In genomic region chr5:137535318-137535717, GRCm38 (mm10) we compare ENCODE assay signal across 1 mouse cellular context.
A peak's percentile ranks its signal among the peaks of the same experiment; 100 is the strongest.
TF ChIP-seq lines count a peak whose summit lies in the region.

No protein-coding gene starts in this region.

TF ChIP-seq in MEL, 35 proteins besides CTCF, POLR2A, EP300 and RAD21:
- TF ChIP-seq BHLHE40 (IDR thresholded peaks at IDR 0.05; ENCODE audit: borderline replicate concordance, low read depth, low read length) (peak; percentile 27; the same call in 1 of the 2 replicates), RCOR1 (IDR thresholded peaks at IDR 0.05; ENCODE audit: low read depth, low read length) (no peak), NELFE (IDR thresholded peaks at IDR 0.05; ENCODE audit: low read depth, low read length) (no peak), TCF12 (IDR thresholded peaks at IDR 0.05; ENCODE audit: low read depth, low read length) (no peak), USF2 (IDR thresholded peaks at IDR 0.05; ENCODE audit: borderline replicate concordance in 1 of 2, insufficient read depth in 1 of 2, low read depth in 1 of 2, low read length in 2 of 2) (no peak)
